Mouse (Mus musculus) myocyte (in vitro differentiated cells): ENCODE measurements at regions not wholly inside any gene's neighbourhood (a gene's known extent, or its start where the extent isn't known, plus 50 kb on each side); places are given as distances from the start of the nearest gene placed in this dataset.

Source experiments
- H3K27me3 ChIP-seq: one replicate; pipeline ENCODE4 v1.6.1; 2011; ENCODE audit not compliant: control insufficient read depth, insufficient read depth, insufficient read length
- H3K36me3 ChIP-seq: one replicate; pipeline ENCODE4 v1.6.1; 2011; ENCODE audit not compliant: control insufficient read depth, insufficient read depth
- H3K4me2 ChIP-seq: one replicate; pipeline ENCODE4 v1.6.1; 2011; ENCODE audit warnings: low read depth, control low read depth
- H3K4me3 ChIP-seq: one replicate; pipeline ENCODE4 v1.5.1; 2011; ENCODE audit warnings: mild to moderate bottlenecking, control low read depth, moderate library complexity
- H3K79me2 ChIP-seq: one replicate; pipeline ENCODE4 v1.6.1; 2011; ENCODE audit not compliant: control insufficient read depth, insufficient read depth
- H3ac ChIP-seq: one replicate; pipeline ENCODE4 v1.6.1; 2011; ENCODE audit not compliant: control insufficient read depth, insufficient read length
- CEBPB ChIP-seq: IDR thresholded peaks from 2 replicates; pipeline ENCODE4 v1.6.1; 2011; ENCODE audit warnings: mild to moderate bottlenecking, moderate library complexity; ENCODE audit not compliant: poor library complexity, insufficient read depth, severe bottlenecking
- E2F4 ChIP-seq: IDR thresholded peaks from one replicate; pipeline ENCODE4 v1.6.1; 2011; ENCODE audit warnings: mild to moderate bottlenecking, control low read depth, moderate library complexity; ENCODE audit not compliant: insufficient read depth
- MAX ChIP-seq: IDR thresholded peaks from one replicate; pipeline ENCODE4 v1.6.1; 2011; ENCODE audit warnings: low read depth, mild to moderate bottlenecking, control low read depth
- MYOD1 ChIP-seq, 3 experiments: IDR thresholded peaks; one replicate each; pipeline ENCODE4 v1.6.1; 2011; ENCODE audit warnings: control low read depth in 2 of 3, low read depth in 2 of 3, mild to moderate bottlenecking in 2 of 3, moderate library complexity in 1 of 3; ENCODE audit not compliant: insufficient read length in 2 of 3, control insufficient read depth in 1 of 3
- MYOG ChIP-seq, 3 experiments: IDR thresholded peaks; one replicate each; pipeline ENCODE4 v1.6.1; 2011; ENCODE audit warnings: control low read depth in 2 of 3, low read depth in 2 of 3, mild to moderate bottlenecking in 2 of 3; ENCODE audit not compliant: insufficient read length in 2 of 3, control insufficient read depth in 1 of 3, insufficient read depth in 1 of 3
- POLR2A ChIP-seq: IDR thresholded peaks from one replicate; pipeline ENCODE4 v1.6.1; 2011; ENCODE audit warnings: low read depth, mild to moderate bottlenecking, control low read depth, moderate library complexity; ENCODE audit not compliant: insufficient read length
- POLR2AphosphoS2 ChIP-seq: IDR thresholded peaks from one replicate; pipeline ENCODE4 v1.6.1; 2011; ENCODE audit warnings: low read depth, control low read depth; ENCODE audit not compliant: insufficient read length
- REST ChIP-seq: IDR thresholded peaks from one replicate; pipeline ENCODE4 v1.6.1; 2011; ENCODE audit warnings: mild to moderate bottlenecking, control low read depth, moderate library complexity; ENCODE audit not compliant: insufficient read depth, insufficient read length
- SRF ChIP-seq: IDR thresholded peaks from one replicate; pipeline ENCODE4 v1.6.1; 2011; ENCODE audit warnings: low read depth; ENCODE audit not compliant: control insufficient read depth, insufficient read length
- TCF12 ChIP-seq: IDR thresholded peaks from one replicate; pipeline ENCODE4 v1.6.1; 2011; ENCODE audit warnings: mild to moderate bottlenecking, control low read depth; ENCODE audit not compliant: poor library complexity, insufficient read depth, severe bottlenecking
- TCF3 ChIP-seq: IDR thresholded peaks from one replicate; pipeline ENCODE4 v1.6.1; 2011; ENCODE audit warnings: low read depth, control low read depth; ENCODE audit not compliant: insufficient read length
- USF1 ChIP-seq: IDR thresholded peaks from one replicate; pipeline ENCODE4 v1.6.1; 2011; ENCODE audit warnings: low read depth, mild to moderate bottlenecking, control low read depth, moderate library complexity

DNA sequence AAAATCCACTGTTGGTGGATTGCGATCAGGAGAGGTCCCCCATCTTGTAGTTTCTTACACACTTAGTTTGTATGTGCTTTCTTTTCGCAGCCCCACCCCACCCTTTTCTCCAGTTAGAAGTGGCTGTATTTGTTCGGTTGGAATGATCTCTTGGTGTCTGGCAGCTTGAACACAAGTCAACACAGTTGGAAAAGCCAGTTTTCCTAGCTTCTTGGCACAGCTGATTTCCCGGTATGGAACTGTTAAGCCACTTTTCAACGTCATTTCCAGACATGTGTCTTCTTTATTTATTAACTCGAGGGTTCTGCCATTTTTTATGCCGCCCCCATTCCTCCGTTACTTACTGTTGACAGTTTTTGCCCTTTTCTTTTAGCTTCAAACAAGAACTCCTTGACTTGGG lies 259.2 kb downstream of the Enc1 start:
- no peaks in the 10 kb centered on the region for H3K27me3 ChIP-seq
- H3K79me2 ChIP-seq = no peaks in the 10 kb centered on the region
- H3ac ChIP-seq = no peak overlapping the region
- H3K36me3 ChIP-seq = no peaks in the 10 kb centered on the region
- H3K4me3 ChIP-seq = no peak overlapping the region
- TF ChIP-seq MAX (no peak), SRF (no peak), MYOD1 (IDR thresholded peaks at IDR 0.05; ENCODE audit: control insufficient read depth in 1 of 3, insufficient read length in 2 of 3, low read depth in 2 of 3) (no peak), E2F4 (no peak), CEBPB (no peak), MYOG (IDR thresholded peaks at IDR 0.05; ENCODE audit: control insufficient read depth in 1 of 3, insufficient read depth in 1 of 3, insufficient read length in 2 of 3, low read depth in 2 of 3) (no peak), POLR2A (no peak), USF1 (no peak), TCF3 (no peak), REST (no peak), POLR2AphosphoS2 (no peak), TCF12 (no peak)
- H3K4me2 ChIP-seq = no peak overlapping the region

GRCm38 (mm10) chr13:97498981-97499380 lies 258.1 kb downstream of the Enc1 start:
- Histone ChIP-seq H3ac (no peak overlapping the region), H3K27me3 (no peaks in the 10 kb centered on the region), H3K79me2 (no peaks in the 10 kb centered on the region), H3K36me3 (no peaks in the 10 kb centered on the region), H3K4me2 (no peak overlapping the region), H3K4me3 (no peak overlapping the region)
- no peak for TF ChIP-seq SRF
- TF ChIP-seq MAX = no peak
- TF ChIP-seq CEBPB = no peak
- no peak for TF ChIP-seq POLR2AphosphoS2
- TF ChIP-seq TCF3 = no peak
- no peak for TF ChIP-seq TCF12
- no peak for TF ChIP-seq POLR2A
- TF ChIP-seq REST = no peak
- no peak for TF ChIP-seq MYOG (IDR thresholded peaks at IDR 0.05; ENCODE audit: control insufficient read depth in 1 of 3, insufficient read depth in 1 of 3, insufficient read length in 2 of 3, low read depth in 2 of 3)
- TF ChIP-seq USF1 = no peak
- TF ChIP-seq MYOD1 (IDR thresholded peaks at IDR 0.05; ENCODE audit: control insufficient read depth in 1 of 3, insufficient read length in 2 of 3, low read depth in 2 of 3) = no peak
- TF ChIP-seq E2F4 = no peak

- H3K36me3 ChIP-seq = no peaks in the 10 kb centered on the region
- H3K79me2 ChIP-seq = no peaks in the 10 kb centered on the region
- TF ChIP-seq MAX = no peak
- no peak overlapping the region for H3K4me2 ChIP-seq
- H3K27me3 ChIP-seq = no peaks in the 10 kb centered on the region
- H3K4me3 ChIP-seq = no peak overlapping the region
- no peak overlapping the region for H3ac ChIP-seq
These were observed 257.0 kb downstream of the Enc1 start for GRCm38 (mm10) chr13:97497928-97498327.

GRCm38 (mm10) chr13:97494770-97495169 lies 253.9 kb downstream of the Enc1 start:
- H3K27me3 ChIP-seq = no peaks in the 10 kb centered on the region
- H3ac ChIP-seq = no peak overlapping the region
- H3K4me3 ChIP-seq = no peak overlapping the region
- no peak overlapping the region for H3K4me2 ChIP-seq
- no peaks in the 10 kb centered on the region for H3K79me2 ChIP-seq
- TF ChIP-seq SRF = no peak
- TF ChIP-seq E2F4 = no peak
- TF ChIP-seq MYOG (IDR thresholded peaks at IDR 0.05; ENCODE audit: control insufficient read depth in 1 of 3, insufficient read depth in 1 of 3, insufficient read length in 2 of 3, low read depth in 2 of 3) = no peak
- no peak for TF ChIP-seq USF1
- TF ChIP-seq REST = no peak
- no peak for TF ChIP-seq TCF12
- no peak for TF ChIP-seq TCF3
- TF ChIP-seq MAX = no peak
- TF ChIP-seq CEBPB = no peak
- TF ChIP-seq MYOD1 (IDR thresholded peaks at IDR 0.05; ENCODE audit: control insufficient read depth in 1 of 3, insufficient read length in 2 of 3, low read depth in 2 of 3) = no peak
- TF ChIP-seq POLR2AphosphoS2 = no peak
- TF ChIP-seq POLR2A = no peak
- H3K36me3 ChIP-seq = no peaks in the 10 kb centered on the region

- no peaks in the 10 kb centered on the region for H3K79me2 ChIP-seq
- TF ChIP-seq POLR2A (no peak), REST (no peak), CEBPB (no peak), POLR2AphosphoS2 (no peak), TCF12 (no peak), MYOG (IDR thresholded peaks at IDR 0.05; ENCODE audit: control insufficient read depth in 1 of 3, insufficient read depth in 1 of 3, insufficient read length in 2 of 3, low read depth in 2 of 3) (no peak)
- no peak overlapping the region for H3K4me2 ChIP-seq
- H3K4me3 ChIP-seq = no peak overlapping the region
- H3ac ChIP-seq = no peak overlapping the region
- H3K36me3 ChIP-seq = no peaks in the 10 kb centered on the region
- no peaks in the 10 kb centered on the region for H3K27me3 ChIP-seq
These were observed 252.9 kb downstream of the Enc1 start for GRCm38 (mm10) chr13:97493836-97494235.
